Mouse (Mus musculus): Measurements from ENCODE around the gene Kcna2. TPM values are rescaled to one million over a fixed set of nuclear protein-coding genes. Genes with fewer than 3 reads are reported as not detected.
A peak's percentile ranks its signal among the peaks of the same experiment; 100 is the strongest.

The Kcna2 gene
- total RNA-seq, 2 experiments from 2014 or later: 97.4 to 107 TPM

DNA sequence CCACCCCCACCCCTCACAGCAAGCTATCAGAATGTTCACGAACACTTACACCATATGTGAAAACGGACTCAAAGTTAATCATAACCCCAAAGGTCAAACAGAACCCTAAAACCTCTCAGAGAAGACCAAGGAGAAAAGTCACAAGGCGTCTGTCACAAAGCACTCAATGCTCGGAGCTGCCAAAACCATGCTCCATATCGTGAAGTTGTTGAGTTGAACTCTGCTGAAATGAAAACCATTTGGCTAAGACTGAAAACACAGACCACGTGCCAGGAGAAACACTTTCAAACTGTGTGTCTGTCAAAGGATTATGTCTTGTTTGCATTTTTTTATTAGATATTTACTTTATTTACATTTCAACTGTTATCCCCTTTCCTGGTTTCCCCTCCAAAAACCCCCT is 30.9 kb downstream of the Kcna2 start:
- intact Hi-C loops (cut with DNase I): no loop called here
- no peak for DNase-seq (ENCODE audit: low spot score in 2 of 2)

DNA sequence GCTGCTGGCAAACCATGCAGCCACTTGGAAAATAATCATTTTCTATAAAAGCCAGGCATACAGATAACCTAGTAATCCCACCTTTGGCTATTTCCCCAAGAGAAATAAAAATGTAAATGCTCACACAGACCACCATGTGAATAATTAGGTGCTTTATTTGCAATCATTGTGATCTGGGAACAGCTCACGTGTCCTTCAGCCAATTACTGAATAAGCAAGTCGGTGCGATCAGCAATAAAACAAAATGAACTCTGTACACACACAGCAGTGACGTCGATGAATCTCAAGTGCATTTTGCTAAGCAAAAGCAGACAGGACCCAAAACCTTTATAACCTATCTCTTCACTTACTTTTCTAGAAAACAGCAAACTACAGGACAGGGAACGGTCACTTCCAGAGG is 31.7 kb downstream of the Kcna2 start:
- intact Hi-C loops (cut with DNase I): no loop called here
- DNase-seq (ENCODE audit: low spot score in 2 of 2): no peak

DNA sequence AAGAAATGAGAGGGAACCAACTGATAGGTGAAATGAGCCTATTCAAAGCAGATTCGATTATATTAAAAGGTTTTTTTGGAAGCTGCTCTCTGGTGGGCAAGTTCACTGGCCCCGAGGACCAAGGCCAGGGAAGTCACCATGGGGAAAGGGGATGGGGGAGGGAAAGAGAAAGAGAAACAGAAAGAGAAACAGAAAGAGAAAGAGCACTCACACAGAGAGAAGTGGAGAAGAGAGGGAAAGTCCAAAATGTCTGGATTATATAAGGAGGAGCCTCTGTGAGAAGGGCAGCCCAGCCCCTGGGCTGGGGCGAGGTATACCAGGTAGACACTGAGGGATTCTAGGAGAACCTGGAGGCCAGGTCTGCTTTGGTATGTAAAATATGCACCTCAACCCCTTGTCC is 33.5 kb downstream of the Kcna2 start:
- DNase-seq (ENCODE audit: low spot score in 2 of 2): no peak
- intact Hi-C loops (cut with DNase I): no loop called here

DNA sequence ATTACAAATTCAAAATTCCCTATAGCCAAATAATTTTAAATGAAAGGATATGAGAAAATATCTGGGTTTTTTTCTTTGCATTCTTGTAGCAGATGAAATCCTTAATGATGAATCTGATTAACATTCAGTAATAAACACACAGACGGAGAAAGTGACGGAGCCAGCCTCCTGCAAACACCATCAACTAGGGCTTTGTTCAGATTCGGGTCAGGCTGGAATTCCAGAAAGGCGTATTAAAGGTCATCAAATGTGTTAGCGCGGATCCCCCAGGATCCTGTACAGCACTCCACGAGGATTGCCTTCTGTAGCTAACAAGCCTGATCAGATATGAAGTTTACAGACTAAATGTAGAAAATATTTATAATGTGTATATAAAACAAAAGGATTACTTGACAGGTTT is 46.2 kb downstream of the Kcna2 start:
- DNase-seq (ENCODE audit: low spot score in 2 of 2): no peak
- intact Hi-C loops (cut with DNase I): no loop called here

DNA sequence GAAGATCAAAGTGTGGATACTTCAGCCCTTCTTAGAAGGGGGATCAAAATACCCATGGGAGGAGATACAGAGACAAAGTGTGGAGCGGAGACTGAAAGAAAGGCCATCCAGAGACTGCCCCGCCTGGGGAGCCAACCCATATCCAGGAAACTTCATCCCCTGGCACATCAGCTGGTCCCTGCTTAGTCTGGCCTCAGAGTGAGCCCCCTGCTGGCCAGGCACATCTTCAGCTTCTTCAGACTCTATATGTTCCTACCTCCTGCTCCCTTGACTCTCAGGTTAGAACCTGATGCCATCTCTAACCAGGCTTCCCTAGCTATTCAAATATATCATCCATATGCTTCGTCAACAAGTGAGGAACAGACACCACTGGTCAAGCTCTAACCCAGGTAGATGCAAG is 48.1 kb downstream of the Kcna2 start:
- no peak for DNase-seq (ENCODE audit: low spot score in 2 of 2)
- intact Hi-C loops (cut with DNase I): loop anchor here (2.0 kb wide), 1 partner anchor 54 kb away; no protein-coding TSS in a partner anchor

DNA sequence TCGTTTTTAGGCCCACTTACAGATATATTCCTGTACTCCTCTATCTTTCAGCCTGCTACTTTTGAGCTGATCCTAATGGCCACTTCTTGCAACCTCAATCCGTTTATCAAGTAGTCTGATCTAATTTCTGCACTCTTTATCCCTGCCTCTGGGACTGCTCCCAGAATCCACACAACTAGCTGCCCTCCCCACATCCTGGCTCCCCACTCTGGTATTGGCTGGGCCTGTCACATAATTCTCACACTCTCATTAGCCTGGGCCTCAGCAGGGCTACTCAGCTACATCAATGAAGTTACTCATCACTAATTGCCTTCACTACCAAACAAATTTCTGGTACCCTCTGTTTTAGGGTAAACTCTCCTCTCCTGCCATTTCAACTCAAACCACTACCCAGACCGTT is 49.5 kb downstream of the Kcna2 start:
- intact Hi-C loops (cut with DNase I): no loop called here
- peak in 1 of 2 experiments; percentile 20 for DNase-seq (ENCODE audit: low spot score in 2 of 2)

DNA sequence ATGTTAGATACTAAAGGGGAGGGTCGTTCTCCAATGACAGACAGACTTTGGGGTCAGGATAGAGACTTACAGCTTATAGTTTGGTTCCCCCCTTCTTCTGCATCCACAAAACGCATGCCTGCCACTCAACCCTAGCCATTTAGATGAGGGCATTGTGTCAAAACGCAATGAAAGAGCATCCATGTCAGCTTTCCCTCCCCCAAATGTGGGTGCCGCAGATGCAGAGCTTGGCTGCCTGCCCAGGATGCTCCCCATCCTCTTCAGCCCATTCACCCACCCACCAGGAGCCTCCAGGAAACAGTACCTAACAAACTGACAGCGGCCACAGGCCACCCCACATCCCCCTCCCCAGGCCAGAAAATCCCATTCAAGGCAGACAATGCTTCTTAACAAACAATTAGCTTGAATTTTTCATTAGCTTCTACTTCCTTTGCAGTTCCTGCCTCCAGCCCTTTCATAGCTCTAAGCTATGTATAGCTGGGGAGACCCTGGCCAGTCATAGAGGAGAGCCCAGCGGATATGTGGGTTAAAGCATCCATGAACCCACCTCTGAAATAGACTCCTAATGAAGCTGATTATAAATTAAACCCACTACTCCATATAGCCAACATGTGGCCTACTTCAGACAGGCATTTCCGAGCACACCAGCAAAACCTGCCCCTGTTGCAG is 50.1 kb downstream of the Kcna2 start:
- peak in 1 of 2 experiments; percentile 21 for DNase-seq (ENCODE audit: low spot score in 2 of 2)
- intact Hi-C loops (cut with DNase I): no loop called here

DNA sequence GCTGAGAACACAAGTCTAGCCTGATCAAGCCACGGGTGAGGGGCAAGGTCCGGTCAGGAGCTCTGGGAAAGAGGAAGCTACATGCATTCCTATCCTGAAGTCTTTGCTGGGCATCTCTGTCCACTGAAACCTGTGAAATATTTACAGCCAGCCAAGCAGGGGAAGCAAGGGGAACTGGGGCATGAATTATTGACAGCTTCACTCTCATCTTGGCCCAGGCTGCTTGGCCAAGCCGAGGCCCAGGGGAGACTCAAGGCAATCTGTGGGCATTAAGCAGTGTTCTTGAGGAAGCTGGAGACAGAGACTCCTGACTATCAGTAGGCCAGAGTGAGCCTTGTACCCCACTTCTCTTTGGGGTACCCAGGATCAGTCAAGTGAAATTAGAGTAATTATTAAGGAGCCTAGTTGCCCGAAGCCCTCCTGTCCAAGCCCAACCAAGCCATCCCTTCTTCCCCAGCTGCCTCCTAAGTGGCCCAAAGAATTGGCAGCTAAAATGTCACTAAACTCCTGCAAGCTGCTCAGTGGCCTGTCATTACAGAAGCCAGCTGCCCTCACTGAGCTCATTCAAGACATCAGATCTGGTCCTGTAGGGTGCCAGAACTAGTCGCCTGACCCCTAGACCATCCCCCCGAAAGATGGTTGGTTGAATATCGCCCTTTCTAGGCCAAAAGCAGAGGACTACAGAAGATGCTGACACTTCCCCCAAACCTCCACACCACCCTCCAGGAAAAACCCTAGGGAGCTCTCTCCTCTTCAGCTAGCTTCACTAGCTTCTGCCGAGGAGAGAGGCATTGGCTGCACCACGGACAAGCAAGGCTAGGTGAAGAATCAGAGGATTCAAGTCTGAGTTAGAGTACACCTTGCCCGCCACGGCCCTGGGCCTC is 53.1 kb downstream of the Kcna2 start:
- intact Hi-C loops (cut with DNase I): no loop called here
- no peak for DNase-seq (ENCODE audit: low spot score in 2 of 2)

DNA sequence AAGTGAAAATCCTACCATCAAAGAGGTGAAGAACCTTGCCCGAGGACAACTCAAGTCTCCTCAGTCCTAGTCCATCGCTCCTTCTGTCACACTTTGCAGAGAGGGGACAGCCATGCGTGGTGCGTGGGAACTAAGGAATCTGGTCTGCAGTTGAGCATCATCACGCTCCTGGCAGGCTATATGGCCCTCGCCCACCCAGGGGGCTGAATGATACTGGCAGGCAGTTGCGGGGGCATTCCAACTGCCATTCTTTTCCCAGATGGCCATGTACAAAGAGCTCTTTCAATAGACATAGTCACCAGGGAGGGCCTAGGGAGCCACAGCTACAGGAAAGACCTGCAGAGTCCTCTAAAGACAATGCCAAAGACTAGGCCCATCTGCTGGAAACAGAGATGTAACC is 57.9 kb downstream of the Kcna2 start:
- intact Hi-C loops (cut with DNase I): loop anchor here (2.0 kb wide), 1 partner anchor 56 kb away; no protein-coding TSS in a partner anchor

DNA sequence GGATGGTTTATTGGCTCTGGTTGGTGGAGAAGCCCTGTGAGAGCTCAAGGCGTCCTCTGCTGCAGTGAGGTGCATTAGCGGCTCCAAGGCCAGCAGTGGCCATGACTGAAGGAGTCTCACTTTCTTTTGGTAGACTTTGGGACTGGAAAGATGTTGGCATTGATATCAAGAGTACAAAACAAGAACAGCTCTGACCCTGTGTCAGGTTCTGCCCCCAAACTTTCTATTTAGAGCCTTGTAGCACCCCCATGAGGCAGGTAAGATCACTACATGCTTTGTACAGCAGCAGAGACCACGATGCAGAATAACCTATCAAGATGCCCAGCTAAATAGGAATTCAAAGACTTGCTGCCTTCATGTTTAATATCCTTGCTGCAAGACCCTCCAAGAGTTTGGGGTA is 58.5 kb downstream of the Kcna2 start:
- peak; percentile 19 to 50 for DNase-seq (ENCODE audit: low spot score in 2 of 2)
- intact Hi-C loops (cut with DNase I): loop anchor here (2.0 kb wide), 1 partner anchor 57 kb away; no protein-coding TSS in a partner anchor

More for the DNA sequence above, 57.9 kb downstream of the Kcna2 start:
- DNase-seq (ENCODE audit: low spot score in 2 of 2): no peak

DNA sequence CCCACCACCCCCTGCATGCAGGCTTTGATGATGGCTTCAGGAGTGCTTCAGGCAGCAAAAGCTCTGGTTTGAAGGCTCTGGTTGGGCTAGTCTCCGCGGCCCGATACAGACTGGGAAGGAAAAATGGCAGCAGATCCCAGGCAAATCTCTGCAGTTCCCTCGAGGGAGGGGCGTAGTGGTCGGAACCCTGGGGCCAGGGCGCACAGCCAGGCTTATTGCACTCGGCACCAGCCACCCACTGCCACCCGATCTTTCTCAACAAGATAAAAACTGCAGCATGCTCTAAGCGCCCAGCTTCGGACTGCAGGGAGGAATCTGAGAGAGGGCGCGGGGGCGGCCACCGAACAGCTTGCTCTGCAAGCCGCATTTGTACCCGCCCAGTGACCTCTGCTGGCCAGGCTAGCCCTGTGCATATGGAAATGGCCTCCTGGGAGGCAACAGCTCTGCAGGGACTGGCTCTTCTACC is 58.9 kb downstream of the Kcna2 start:
- intact Hi-C loops (cut with DNase I): loop anchor here (2.0 kb wide), 1 partner anchor 57 kb away; no protein-coding TSS in a partner anchor
- DNase-seq (ENCODE audit: low spot score in 2 of 2): peak; percentile 51 to 62

DNA sequence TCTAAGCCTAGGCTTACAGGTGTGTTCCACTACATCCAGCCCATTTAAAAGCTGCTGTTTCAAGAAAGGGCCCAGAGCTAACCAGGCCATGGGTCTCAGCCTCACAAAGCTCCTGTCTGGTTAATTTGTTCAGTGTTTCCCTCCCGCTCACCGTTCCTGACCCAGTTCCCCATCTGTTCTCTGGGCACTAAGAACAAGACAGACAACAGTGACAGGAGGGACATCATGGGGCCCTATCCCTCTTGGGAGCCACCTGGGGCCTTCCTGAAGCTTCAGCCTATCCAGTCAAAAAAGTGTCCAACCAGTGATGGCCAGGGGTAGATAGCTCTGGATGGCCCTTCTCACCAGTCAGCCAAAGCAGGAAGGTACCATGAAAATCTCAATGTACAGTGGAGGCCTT is 61.8 kb downstream of the Kcna2 start:
- DNase-seq (ENCODE audit: low spot score in 2 of 2): no peak
- intact Hi-C loops (cut with DNase I): no loop called here

Other genes starting within 250 kb of the Kcna2 start
- 10 to 100 TPM; 28.5 to 28.6 TPM for gene Kcna3, start 65.0 kb upstream of the Kcna2 start, total RNA-seq (2021)
- not detected for gene Kcna10, start 81.9 kb downstream of the Kcna2 start, total RNA-seq (2021)
- not detected for gene Cym, start 120.6 kb downstream of the Kcna2 start, total RNA-seq (2021)
- not detected for gene A630076J17Rik, start 129.5 kb downstream of the Kcna2 start, total RNA-seq (2021)
- not detected for gene Prok1, start 138.6 kb downstream of the Kcna2 start, total RNA-seq (2021)
- 10 to 100 TPM; 64.9 to 65.7 TPM for gene Lamtor5, start 177.7 kb downstream of the Kcna2 start, total RNA-seq (2021)
- gene Slc16a4, start 190.1 kb downstream of the Kcna2 start, total RNA-seq (2021): 1 to 10 TPM; 2.4 to 2.7 TPM
- gene Rbm15, start 232.5 kb downstream of the Kcna2 start, total RNA-seq (2021): 10 to 100 TPM; 24.5 to 24.6 TPM